Mouse (Mus musculus): ENCODE measurements around the gene Dync1i1. TPM values are rescaled to one million over a fixed set of nuclear protein-coding genes. Genes with fewer than 3 reads are reported as not detected.
A peak's percentile ranks its signal among the peaks of the same experiment; 100 is the strongest.

The Dync1i1 gene
- total RNA-seq, 1 experiment from 2014 or later: not detected

- no peak for ATAC-seq (replicated peaks; ENCODE audit: low read depth, poor library complexity, severe bottlenecking)
These were observed 235.3 kb downstream of the Dync1i1 start for GRCm38 (mm10) chr6:5960728-5961127.

GRCm38 (mm10) chr6:5961960-5962359 lies 236.5 kb downstream of the Dync1i1 start:
- no peak for ATAC-seq (replicated peaks; ENCODE audit: low read depth, poor library complexity, severe bottlenecking)

- ATAC-seq (replicated peaks; ENCODE audit: low read depth, poor library complexity, severe bottlenecking): no peak
These were observed 240.9 kb downstream of the Dync1i1 start for GRCm38 (mm10) chr6:5966376-5966775.

DNA sequence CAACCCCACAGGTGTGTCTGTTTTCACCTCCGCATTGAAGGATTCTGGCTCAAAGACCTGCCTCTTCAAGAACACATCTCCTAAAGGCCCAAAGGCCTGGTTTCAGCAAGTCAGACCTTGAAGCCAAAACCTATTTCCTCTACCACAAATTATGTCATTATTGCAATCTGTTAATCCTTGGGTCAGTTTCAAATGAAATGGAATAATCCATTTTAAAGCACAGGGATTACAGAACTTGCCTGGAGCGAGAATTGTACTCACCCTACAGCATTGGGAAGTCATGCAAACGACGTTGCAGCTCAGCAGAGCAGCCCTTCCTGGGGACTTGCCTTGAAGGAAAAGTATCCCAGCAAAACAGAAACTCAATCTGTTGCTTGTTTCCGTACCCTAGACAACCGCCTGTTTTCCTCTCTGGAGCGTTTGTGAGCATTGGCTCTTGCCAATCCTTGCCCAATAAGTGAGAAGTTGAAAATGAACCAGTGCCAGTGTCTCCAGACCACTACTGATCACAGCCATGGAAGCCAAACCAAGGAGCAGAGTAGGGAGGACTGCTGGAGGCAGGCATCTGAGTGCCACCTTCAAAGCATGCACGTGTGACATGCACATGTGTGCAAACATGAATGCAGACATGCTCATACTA lies 241.5 kb downstream of the Dync1i1 start:
- no peak for ATAC-seq (replicated peaks; ENCODE audit: low read depth, poor library complexity, severe bottlenecking)

DNA sequence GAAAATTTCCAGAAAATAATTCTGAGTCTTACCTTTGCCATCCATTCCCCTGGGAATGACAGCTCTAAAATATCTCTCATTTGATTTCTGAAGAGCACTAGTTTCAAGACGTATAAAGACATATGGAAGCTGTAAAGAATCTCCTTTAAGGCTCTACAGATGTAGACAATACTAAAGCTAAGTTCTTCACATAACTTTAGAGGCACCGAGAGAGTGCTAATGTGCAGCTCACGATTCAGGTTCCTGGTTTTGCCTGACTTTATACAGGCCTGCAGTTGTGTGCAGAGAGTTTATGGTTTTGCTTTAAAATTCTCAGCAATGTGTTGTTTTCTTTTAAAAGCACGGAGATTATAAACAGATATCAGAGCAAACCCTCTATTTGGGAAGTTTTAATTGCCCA lies 242.1 kb downstream of the Dync1i1 start:
- ATAC-seq (replicated peaks; ENCODE audit: low read depth, poor library complexity, severe bottlenecking): no peak

GRCm38 (mm10) chr6:5969613-5970012 lies 244.2 kb downstream of the Dync1i1 start:
- ATAC-seq (replicated peaks; ENCODE audit: low read depth, poor library complexity, severe bottlenecking): no peak

DNA sequence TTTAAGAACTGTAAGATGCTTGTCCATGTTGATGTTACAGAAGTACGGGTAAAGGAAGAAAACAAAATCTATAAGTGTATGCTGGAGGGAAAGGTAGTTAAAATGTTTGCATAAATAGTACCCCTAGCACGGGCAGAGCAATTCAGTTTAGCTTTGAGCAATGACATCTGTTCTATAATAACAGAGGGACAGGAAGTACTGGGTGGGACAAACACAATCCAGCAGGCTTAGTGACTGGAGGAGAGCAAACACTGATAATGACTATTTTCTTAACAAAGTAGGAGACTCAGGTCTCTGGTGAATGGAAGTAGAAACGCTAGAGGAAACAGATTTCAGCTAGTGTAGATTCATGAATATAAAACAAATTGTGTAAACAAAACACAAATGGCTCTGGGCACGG lies 250.8 kb downstream of the Dync1i1 start:
- ATAC-seq (replicated peaks; ENCODE audit: low read depth, poor library complexity, severe bottlenecking): no peak

GRCm38 (mm10) chr6:5977238-5977920 lies 251.9 kb downstream of the Dync1i1 start:
- no peak for ATAC-seq (replicated peaks; ENCODE audit: low read depth, poor library complexity, severe bottlenecking)

GRCm38 (mm10) chr6:5991243-5991642 lies 265.8 kb downstream of the Dync1i1 start:
- no peak for ATAC-seq (replicated peaks; ENCODE audit: low read depth, poor library complexity, severe bottlenecking)

DNA sequence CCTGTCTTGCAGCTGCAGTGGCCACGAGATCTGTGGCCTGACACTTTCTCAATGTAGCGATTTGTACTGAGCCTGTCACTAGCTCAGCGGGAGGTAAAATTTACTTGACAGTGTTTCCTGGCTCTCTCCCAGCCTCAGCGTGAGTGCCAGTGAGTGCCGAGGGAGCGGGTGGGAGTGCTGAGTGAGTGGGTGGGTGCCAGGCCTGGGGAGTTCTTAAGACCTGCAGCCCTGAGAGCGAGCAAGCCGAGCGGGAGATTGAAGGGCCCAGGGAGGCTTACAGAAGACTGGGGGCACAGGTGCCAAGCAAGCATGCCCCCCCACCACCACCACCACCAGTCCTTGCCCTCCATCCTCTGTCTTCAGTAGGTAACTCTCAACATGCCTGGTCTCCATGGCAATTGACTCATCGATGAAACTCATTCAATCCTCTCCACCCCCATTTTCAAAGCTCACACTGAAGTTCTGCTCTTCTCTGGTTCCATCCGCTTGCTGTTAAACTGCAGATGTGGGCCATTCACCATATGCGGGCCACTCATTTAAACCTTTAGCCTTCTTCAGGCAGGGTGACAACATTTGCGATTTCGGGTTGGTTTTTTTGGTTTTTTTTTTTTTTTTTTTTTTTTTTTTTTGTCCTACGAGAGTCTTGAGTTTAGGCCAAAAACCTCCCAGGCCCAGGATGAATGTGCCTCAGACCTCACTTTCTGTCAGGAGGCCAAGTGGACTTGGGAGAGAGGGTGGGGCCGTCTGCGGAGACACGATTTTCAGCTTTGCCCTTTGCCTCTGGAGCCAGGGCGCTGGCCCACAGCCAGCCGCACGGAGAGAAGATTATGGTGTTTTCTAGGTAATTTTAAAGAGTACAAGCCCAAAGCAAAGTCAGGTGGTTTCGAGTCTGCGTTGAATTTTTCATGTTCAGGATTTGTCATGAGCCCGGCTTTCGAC lies 266.6 kb downstream of the Dync1i1 start:
- no peak for ATAC-seq (replicated peaks; ENCODE audit: low read depth, poor library complexity, severe bottlenecking)

- no peak for ATAC-seq (replicated peaks; ENCODE audit: low read depth, poor library complexity, severe bottlenecking)
These were observed 267.6 kb downstream of the Dync1i1 start for GRCm38 (mm10) chr6:5993056-5993455.

DNA sequence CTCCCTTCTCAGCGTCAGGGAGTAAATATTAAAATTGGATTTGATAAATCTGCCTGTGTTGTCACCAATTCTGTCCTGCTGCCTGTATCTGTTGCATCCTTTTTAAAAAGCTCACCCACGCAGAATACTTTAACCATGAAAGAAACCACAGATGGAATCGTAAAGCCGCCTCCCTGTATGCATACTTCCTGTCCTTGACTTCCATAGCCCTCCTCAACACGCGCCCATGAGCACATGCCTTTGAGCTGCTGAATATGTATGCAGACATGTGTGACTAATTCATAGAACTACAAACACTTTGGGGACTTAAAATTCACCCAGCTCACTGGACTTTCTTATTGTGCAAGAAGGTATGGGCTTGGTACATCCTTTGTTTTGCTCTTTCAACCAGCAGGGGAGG lies 272.1 kb downstream of the Dync1i1 start:
- ATAC-seq (replicated peaks; ENCODE audit: low read depth, poor library complexity, severe bottlenecking): no peak

GRCm38 (mm10) chr6:6002061-6002460 lies 276.6 kb downstream of the Dync1i1 start:
- no peak for ATAC-seq (replicated peaks; ENCODE audit: low read depth, poor library complexity, severe bottlenecking)

DNA sequence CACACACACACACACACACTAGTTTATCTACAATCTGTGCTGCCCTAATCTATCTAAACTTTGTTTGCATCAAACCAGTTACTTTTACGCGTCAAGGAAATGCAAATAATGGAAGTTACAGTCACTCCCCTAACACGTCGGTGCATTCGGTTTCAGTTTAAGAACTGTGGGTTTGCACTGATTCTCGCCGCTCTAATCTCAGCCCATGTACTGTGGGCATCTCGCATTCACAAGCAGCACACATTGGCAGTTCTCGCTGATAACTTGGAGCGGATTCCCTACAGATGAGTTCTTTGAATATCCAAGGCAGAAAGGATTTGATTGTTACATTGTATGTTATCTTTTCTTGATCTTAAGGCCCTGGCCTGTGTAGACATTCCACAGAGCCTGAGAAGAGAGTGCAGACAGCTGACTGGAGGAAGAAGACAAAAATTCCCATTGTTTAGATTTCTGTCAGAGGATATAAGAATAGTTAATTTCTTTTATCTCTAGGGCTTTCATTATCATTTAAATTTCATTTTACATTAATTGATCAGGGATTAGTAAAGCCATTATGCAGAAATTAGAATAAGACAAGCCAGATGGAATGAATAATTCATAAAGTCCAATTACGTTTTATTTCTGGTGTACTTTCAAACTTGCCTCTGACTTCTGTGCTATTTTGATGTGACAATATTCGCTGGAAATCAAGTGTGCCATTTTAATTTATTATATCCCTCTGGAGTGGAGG lies 279.5 kb downstream of the Dync1i1 start:
- ATAC-seq (replicated peaks; ENCODE audit: low read depth, poor library complexity, severe bottlenecking): no peak

- peak; percentile 99 for ATAC-seq (replicated peaks; ENCODE audit: low read depth, poor library complexity, severe bottlenecking)
These were observed 280.5 kb downstream of the Dync1i1 start for GRCm38 (mm10) chr6:6005762-6006431.

DNA sequence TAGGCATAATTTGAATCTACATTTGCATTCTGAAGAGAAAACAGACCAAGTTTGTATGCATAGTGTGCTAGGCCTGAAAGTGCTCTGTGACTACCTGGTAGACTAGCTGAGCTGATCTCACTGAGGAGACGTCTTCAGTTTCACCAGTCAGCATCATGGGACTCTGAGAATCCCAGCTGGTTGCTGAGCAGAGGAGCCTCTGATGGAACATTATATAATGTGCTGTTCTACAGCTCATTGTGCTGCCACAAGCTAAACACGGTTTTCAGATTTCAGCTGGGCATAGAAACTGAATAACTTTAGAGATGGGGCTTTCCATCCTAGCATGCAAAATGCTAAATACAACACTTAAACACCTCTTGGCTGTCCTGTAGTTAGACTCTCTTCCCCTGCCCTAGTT lies 285.9 kb downstream of the Dync1i1 start:
- ATAC-seq (replicated peaks; ENCODE audit: low read depth, poor library complexity, severe bottlenecking): no peak

DNA sequence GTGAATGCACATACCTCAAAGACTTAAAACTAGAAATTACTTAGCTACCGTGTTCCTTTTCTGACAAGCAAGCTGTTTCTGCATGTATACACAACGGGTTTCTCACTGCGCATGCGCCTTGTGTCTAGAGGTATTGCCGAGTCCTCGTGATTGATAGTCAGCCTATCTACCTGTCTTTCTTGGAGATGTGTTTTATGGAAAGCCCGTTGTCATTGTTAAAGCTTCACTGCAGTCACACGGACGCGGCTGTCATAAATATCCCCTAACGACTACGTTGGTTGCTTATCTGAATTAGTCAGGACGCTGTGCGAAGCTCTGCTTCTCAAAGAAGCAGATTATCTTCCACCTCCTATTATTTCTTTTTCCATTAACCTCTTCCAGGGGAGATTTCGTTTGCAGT lies 290.2 kb downstream of the Dync1i1 start:
- ATAC-seq (replicated peaks; ENCODE audit: low read depth, poor library complexity, severe bottlenecking): no peak

- no peak for ATAC-seq (replicated peaks; ENCODE audit: low read depth, poor library complexity, severe bottlenecking)
These were observed 291.5 kb downstream of the Dync1i1 start for GRCm38 (mm10) chr6:6016931-6017330.

GRCm38 (mm10) chr6:6023976-6024375 lies 298.5 kb downstream of the Dync1i1 start:
- no peak for ATAC-seq (replicated peaks; ENCODE audit: low read depth, poor library complexity, severe bottlenecking)

GRCm38 (mm10) chr6:6027664-6028063 lies 302.2 kb downstream of the Dync1i1 start:
- ATAC-seq (replicated peaks; ENCODE audit: low read depth, poor library complexity, severe bottlenecking): no peak
